Mouse (Mus musculus) embryonic facial prominence, embryonic 11.5 days (tissue): ENCODE data around the gene Il12rb1. TPM values are rescaled to one million over a fixed set of nuclear protein-coding genes. Genes with fewer than 3 reads are reported as not detected.
A peak's percentile ranks its signal among the peaks of the same experiment; 100 is the strongest.

Experiments used
- ATAC-seq: fragments of 200-750 bp; cut with Nextera tagmentation; replicated peaks from 2 replicates; pipeline ENCODE4 v1.8.0; 2017; ENCODE audit warnings: low read depth; ENCODE audit not compliant: insufficient number of reproducible peaks, low FRiP score, low TSS enrichment
- DNase-seq: peaks from one replicate; pipeline ENCODE4 v3.0.0-alpha.2; 2015; ENCODE audit warnings: low spot score
- H3K27ac ChIP-seq: fragments of 300-500 bp; sonication (generic); replicated peaks from 2 replicates; pipeline ENCODE4 v1.5.1; 2014; ENCODE audit warnings: mild to moderate bottlenecking, low read depth, low read length, control low read depth
- H3K27me3 ChIP-seq: fragments of 300-500 bp; sonication (generic); 2 replicates; pipeline ENCODE4 v1.6.1; 2014; ENCODE audit warnings: mild to moderate bottlenecking, low read length, moderate library complexity, mixed read lengths; ENCODE audit not compliant: control insufficient read depth, insufficient read depth
- H3K36me3 ChIP-seq: fragments of 300-500 bp; sonication (generic); replicated peaks from 2 replicates; pipeline ENCODE4 v1.6.1; 2014; ENCODE audit warnings: low read depth, mild to moderate bottlenecking, low read length, moderate library complexity, mixed read lengths; ENCODE audit not compliant: control insufficient read depth, insufficient read depth
- H3K4me1 ChIP-seq: fragments of 300-500 bp; sonication (generic); 2 replicates; pipeline ENCODE4 v1.6.1; 2014; ENCODE audit warnings: low read length, mixed read lengths; ENCODE audit not compliant: control insufficient read depth, insufficient read depth
- H3K4me2 ChIP-seq: fragments of 300-500 bp; sonication (generic); 2 replicates; pipeline ENCODE4 v1.6.1; 2014; ENCODE audit warnings: low read depth, mild to moderate bottlenecking, control low read depth, low read length, moderate library complexity
- H3K4me3 ChIP-seq: fragments of 300-500 bp; sonication (generic); 2 replicates; pipeline ENCODE4 v1.5.1; 2014; ENCODE audit warnings: low read depth, low read length, control low read depth
- H3K9ac ChIP-seq: fragments of 300-500 bp; sonication (generic); replicated peaks from 2 replicates; pipeline ENCODE4 v1.6.1; 2014; ENCODE audit warnings: mild to moderate bottlenecking, control low read depth, low read length
- H3K9me3 ChIP-seq: fragments of 300-500 bp; sonication (generic); replicated peaks from 2 replicates; pipeline ENCODE4 v1.6.1; 2016; ENCODE audit warnings: mild to moderate bottlenecking, low read length, inconsistent platforms, mixed read lengths; ENCODE audit not compliant: control insufficient read depth
- WGBS: fragments of 180-500 bp; shearing (Covaris S2); extraction: QIAGEN DNeasy Blood & Tissue Kit; methylation state at CpG from one replicate; pipeline ENCODE4 v1.1.7; 2014; 5-methylcytosine and 5-hydroxymethylcytosine counted together
- polyA plus RNA-seq: library from polyadenylated mRNA; unstranded; fragments of >200 nt; fragmentation: Nextera tagmentation; extraction: Ambion mirVana; gene quantifications from 2 replicates; pipeline ENCODE4 v1.2.1, GENCODE M21; 2014

The Il12rb1 gene
- polyA plus RNA-seq, 1 experiment from 2014 or later, result 0.10 TPM

DNA sequence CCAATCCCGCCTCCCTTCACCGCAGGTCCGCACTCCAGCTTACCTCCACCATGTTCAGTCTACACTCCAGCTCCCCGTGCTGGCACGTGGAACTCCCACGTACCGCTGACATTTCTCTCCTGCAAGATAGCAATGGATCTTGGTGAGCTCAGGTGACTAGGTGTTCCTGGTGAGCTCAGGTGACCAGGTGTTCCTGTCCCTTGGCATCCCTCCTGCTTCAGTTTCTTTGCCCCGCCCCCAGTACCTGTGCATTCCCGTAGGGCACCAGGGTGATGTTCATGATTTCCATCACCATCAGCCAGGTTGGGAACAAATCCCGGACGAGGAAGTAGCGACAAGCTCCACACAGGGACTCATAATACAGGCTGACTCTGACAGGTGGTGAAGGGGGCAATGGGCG, 43.6 kb upstream of the Il12rb1 start:
- no peak for ATAC-seq
- Histone ChIP-seq H3K4me2 (no peak overlapping the region), H3K4me3 (no peak overlapping the region)

DNA sequence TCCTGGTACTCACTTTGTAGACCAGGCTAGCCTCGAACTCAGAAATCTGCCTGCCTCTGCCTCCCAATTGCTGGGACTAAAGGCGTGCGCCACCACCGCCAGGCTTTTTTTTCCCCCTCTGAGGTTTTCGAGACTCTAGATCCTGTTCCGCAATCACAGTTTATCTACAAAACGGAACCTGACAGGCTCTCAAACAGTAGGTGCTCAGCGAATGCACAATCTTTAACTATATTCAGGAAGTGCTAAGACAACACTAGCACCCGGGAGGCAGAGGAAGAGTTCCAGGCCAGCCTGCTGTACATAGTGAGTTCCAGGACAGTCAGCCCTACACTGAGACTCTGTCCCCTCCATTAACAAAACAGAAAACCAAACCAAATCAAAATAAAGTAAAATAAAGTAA, 42.9 kb upstream of the Il12rb1 start:
- peaks cover 3% of the 10 kb centered on the region for H3K4me1 ChIP-seq
- H3K27ac ChIP-seq, result no peak overlapping the region
- H3K36me3 ChIP-seq, result peaks cover 8% of the 10 kb centered on the region
- no peak overlapping the region; the same call in 1 of the 2 replicates for H3K9ac ChIP-seq
- H3K27me3 ChIP-seq, result no peaks in the 10 kb centered on the region
- 82% methylated on average over 9 of the region's 9 CpGs for WGBS
- DNase-seq, result no peak
- H3K4me2 ChIP-seq, result peak overlapping the region; percentile 78
- H3K9me3 ChIP-seq, result no peaks in the 10 kb centered on the region
- H3K4me3 ChIP-seq, result no peak overlapping the region; the same call in 1 of the 2 replicates
- no peak for ATAC-seq

More for the DNA sequence above, 43.6 kb upstream of the Il12rb1 start:
- no peak for DNase-seq
- Histone ChIP-seq H3K4me1 (peaks cover 3% of the 10 kb centered on the region), H3K9ac (no peak overlapping the region), H3K9me3 (no peaks in the 10 kb centered on the region), H3K27me3 (no peaks in the 10 kb centered on the region), H3K27ac (no peak overlapping the region), H3K36me3 (peaks cover 7% of the 10 kb centered on the region; the same call in 1 of the 2 replicates)
- WGBS, result 88% methylated on average over 13 of the region's 13 CpGs

DNA sequence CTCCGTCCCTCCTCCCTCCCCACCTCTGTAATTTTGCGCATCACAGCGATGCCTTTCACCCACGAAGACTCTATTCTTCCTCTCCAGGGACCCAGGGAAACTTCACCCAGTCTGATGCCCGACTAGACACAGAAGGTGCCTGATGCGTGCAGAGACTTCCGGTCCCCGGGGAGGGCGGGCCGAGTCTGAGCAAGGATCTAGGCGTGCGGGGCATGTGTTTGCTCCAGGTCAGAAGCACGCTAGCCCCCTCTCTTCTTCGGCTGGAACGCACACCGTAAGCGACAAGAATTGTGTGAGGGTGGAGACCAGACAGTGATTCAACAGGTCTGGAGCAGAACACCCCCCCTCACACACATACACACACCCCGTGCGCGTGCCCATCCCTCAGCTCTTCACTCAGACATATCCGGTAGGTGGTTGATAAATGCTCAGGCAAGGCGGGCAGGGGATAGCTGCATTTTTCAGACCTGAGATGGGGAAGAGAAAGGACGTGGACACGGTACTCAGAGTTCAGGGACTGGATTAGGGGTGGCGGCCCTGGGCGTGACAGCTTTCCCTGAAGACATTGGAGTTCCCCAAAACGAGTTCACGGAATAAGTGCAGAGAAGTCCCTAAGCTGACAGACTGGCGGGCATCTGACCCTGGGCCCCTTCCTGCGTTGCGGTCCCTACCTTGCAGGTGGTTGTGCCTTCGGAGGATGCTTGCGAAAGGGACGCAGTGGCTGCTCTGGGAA, 42.2 kb upstream of the Il12rb1 start:
- H3K27ac ChIP-seq, result no peak overlapping the region
- ATAC-seq, result no peak
- 2% methylated on average over 34 of the region's 34 CpGs for WGBS
- peaks cover 3% of the 10 kb centered on the region for H3K4me1 ChIP-seq
- H3K9me3 ChIP-seq, result no peaks in the 10 kb centered on the region
- no peaks in the 10 kb centered on the region for H3K27me3 ChIP-seq
- peaks cover 10% of the 10 kb centered on the region for H3K36me3 ChIP-seq
- peak overlapping the region; percentile 37 for H3K4me3 ChIP-seq
- H3K9ac ChIP-seq, result peak overlapping the region; percentile 32
- H3K4me2 ChIP-seq, result peak overlapping the region; percentile 78
- DNase-seq, result peak; percentile 33

DNA sequence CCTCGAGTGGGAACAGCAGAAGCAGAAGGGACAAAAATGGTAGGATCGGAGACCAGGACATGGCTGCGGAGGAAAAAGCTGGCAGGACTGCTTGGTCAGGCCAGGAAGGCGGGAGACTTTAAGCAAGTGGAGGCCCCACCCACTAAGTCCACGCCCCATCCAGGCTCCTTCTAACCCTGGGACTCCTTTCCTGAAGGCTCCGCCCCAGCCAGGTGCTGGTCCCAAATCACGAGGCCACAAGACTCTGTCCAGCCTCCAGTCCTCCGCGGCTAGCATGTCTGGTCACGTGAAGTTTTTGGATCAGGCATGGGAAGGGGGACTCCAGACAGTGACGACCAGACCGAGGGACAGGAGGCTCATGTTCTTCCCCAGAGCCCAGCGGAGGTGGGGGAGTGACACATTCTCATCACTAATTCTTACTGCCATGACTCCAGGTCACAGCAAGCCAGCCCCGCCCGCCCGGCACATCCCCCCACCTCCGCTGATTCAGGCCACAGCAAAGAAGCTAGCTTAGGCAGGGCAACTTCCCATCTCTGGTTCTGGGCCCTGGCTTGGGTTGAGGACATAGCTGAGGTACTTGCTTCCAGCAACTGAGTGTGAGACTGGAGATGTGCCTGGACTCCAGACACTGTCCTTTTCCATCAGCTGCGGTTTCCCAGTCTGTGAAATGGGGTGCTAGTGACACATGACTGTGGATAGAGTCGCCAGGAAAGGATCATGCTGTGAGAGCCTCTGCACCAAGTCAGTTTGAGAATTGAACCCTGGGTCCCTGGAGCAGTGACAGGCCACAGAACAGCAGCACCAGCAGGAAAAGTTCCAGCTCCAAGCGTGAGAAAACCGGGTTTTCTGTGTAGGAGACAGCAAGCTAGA, 41.4 kb upstream of the Il12rb1 start:
- 7% methylated on average over 20 of the region's 21 CpGs for WGBS
- Histone ChIP-seq H3K4me1 (peaks cover 3% of the 10 kb centered on the region), H3K4me3 (peak overlapping the region; percentile 37), H3K9ac (peak overlapping the region; percentile 32), H3K36me3 (peaks cover 10% of the 10 kb centered on the region), H3K27ac (no peak overlapping the region), H3K27me3 (no peaks in the 10 kb centered on the region), H3K9me3 (no peaks in the 10 kb centered on the region), H3K4me2 (peak overlapping the region; percentile 78)
- ATAC-seq, result peak; percentile 45
- DNase-seq, result peak; percentile 81

DNA sequence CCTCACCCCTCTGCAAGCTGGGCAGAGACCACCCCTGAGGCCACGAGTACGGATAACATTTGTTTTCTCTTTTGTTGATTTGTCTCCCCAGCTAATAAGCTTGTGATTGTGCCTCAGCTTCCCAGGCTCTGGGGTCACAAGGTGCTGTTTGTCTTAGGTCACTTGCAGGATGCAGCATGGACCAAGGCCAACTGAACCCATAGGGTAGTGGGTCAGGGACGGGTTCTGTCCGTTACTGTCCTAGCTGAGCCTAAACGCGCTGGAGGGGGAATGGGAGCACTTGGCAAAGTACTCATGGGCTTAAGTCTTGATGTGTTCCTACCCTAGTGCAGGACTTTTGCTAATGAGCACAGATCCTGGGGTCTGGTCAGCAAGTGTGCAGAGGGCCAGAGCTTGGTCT, 40.7 kb upstream of the Il12rb1 start:
- DNase-seq (no peak), ATAC-seq (no peak)
- Histone ChIP-seq H3K9ac (no peak overlapping the region), H3K4me2 (no peak overlapping the region), H3K4me1 (peaks cover 3% of the 10 kb centered on the region), H3K27ac (no peak overlapping the region), H3K4me3 (no peak overlapping the region), H3K27me3 (no peaks in the 10 kb centered on the region), H3K9me3 (no peaks in the 10 kb centered on the region), H3K36me3 (peaks cover 10% of the 10 kb centered on the region)
- WGBS, result 79% methylated on average over 6 of the region's 6 CpGs

DNA sequence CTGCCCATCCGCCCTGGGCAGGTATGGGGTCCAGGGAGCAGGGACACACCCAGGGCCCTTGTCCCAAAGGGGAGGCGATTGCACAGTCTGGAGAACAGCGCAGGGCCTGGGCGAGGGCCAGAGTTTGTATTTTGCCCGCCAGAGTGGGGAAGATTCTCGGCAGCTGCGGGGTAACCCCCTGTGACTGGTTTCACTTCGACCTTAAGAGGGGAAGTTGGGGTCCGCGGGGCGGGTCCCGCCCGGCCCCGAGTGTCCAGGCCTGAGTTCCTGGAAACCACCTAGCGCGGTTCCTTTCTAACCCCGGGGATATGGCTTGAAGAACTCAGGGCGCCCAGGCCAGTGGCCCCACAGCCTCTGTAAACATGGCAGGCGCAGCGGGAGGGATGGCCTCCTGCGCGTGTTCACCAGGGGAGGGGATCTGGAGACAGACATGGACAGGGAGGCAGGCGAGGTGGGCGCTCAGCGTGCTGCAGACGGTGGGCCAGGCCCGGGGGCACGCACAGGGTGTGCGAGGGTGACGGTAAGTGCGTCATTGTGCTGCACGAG, 39.9 kb upstream of the Il12rb1 start:
- ATAC-seq (0 out of 2 replicates have a peak, but pooled peaks have one; percentile 5), DNase-seq (no peak)
- Histone ChIP-seq H3K36me3 (peaks cover 10% of the 10 kb centered on the region), H3K9ac (no peak overlapping the region), H3K27me3 (no peaks in the 10 kb centered on the region), H3K27ac (no peak overlapping the region), H3K4me2 (no peak overlapping the region), H3K4me1 (peaks cover 3% of the 10 kb centered on the region), H3K9me3 (no peaks in the 10 kb centered on the region), H3K4me3 (no peak overlapping the region)
- 94% methylated on average over 32 of the region's 32 CpGs for WGBS

DNA sequence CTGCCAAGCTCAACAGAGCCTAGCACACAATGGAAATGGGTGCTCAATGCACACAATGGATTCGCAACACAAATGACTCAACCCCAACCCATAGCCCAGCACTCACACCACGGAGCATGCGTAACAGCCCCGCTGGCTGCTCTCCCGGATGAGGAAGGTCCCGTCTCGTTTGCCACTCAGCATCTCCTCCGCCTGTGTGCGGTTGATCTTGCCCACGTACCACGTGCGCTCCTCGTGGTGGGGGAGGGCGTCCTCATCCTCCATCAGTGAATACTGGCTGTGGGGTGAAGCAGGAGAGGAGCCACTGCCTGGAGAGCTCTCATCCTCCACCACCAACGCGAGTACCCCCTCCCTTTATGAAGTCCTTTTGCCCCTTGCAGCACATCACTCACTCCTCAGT, 39.3 kb upstream of the Il12rb1 start:
- Histone ChIP-seq H3K27me3 (no peaks in the 10 kb centered on the region), H3K27ac (no peak overlapping the region), H3K36me3 (peaks cover 10% of the 10 kb centered on the region), H3K4me2 (no peak overlapping the region), H3K9ac (no peak overlapping the region), H3K4me3 (no peak overlapping the region), H3K4me1 (peaks cover 3% of the 10 kb centered on the region), H3K9me3 (no peaks in the 10 kb centered on the region)
- WGBS, result 84% methylated on average over 16 of the region's 16 CpGs
- no peak for DNase-seq
- no peak for ATAC-seq
